Mouse (Mus musculus) olfactory bulb, adult 2 months (tissue): ENCODE measurements around the gene Ube2c. TPM values are rescaled to one million over a fixed set of nuclear protein-coding genes. Genes with fewer than 3 reads are reported as not detected.

ENCODE experiments used
- H3K27ac ChIP-seq: fragments of 200-500 bp; 2 replicates; pipeline ENCODE4 v1.5.1; 2012; ENCODE audit warnings: low read depth, low read length; ENCODE audit not compliant: insufficient read depth
- H3K4me1 ChIP-seq: fragments of 200-500 bp; 2 replicates; pipeline ENCODE4 v1.6.1; 2012; ENCODE audit warnings: low read length; ENCODE audit not compliant: control insufficient read depth, insufficient read depth
- H3K4me3 ChIP-seq: fragments of 200-500 bp; 2 replicates; pipeline ENCODE4 v1.5.1; 2012; ENCODE audit warnings: mild to moderate bottlenecking, low read depth, low read length, moderate library complexity; ENCODE audit not compliant: insufficient read depth
- CTCF ChIP-seq: fragments of 200-500 bp; IDR thresholded peaks from 2 replicates; pipeline ENCODE4 v1.5.1; 2012; ENCODE audit warnings: low read depth, mild to moderate bottlenecking, low read length, moderate library complexity; ENCODE audit not compliant: insufficient read depth
- POLR2A ChIP-seq: fragments of 200-500 bp; IDR thresholded peaks from 2 replicates; pipeline ENCODE4 v1.6.1; 2012; ENCODE audit warnings: mild to moderate bottlenecking, low read depth, low read length, moderate library complexity; ENCODE audit not compliant: insufficient read depth
- WGBS: fragments of 180-500 bp; shearing (Covaris S2); methylation state at CpG from one replicate; pipeline ENCODE4 v1.1.7; 2018; 5-methylcytosine and 5-hydroxymethylcytosine counted together
- polyA plus RNA-seq: library from polyadenylated mRNA; stranded (reverse); fragments of >200 nt; gene quantifications from 2 replicates; pipeline ENCODE4 v1.2.4, GENCODE M21; 2012; ENCODE audit warnings: low replicate concordance; ENCODE audit not compliant: missing spikeins, insufficient read depth, insufficient read length

The Ube2c gene
- polyA plus RNA-seq, 1 experiment: not detected

DNA sequence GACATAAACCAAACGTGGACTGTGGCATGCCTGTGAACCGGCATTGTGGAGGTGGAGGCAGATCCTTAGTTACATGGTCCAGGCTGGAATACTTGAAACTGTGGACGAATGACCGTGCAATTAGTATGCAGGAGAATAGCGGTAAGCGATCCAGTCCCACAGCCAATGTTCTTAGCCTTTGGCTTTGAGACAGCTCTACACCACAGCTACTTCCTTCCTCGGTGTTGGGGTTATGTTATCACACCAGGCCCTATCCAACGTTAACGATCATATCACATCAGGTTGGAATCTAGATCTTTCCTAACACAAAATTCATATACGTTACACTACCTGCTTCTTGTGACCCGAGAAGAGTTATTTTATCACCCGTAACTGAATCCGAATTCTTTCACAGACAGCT is 24.7 kb upstream of the Ube2c start:
- no peak for TF ChIP-seq CTCF
- TF ChIP-seq POLR2A: no peak
- Histone ChIP-seq H3K4me1 (peaks cover 10% of the 10 kb centered on the region), H3K4me3 (no peak overlapping the region), H3K27ac (no peak overlapping the region)
- 60% methylated on average over 13 of the region's 13 CpGs for WGBS

DNA sequence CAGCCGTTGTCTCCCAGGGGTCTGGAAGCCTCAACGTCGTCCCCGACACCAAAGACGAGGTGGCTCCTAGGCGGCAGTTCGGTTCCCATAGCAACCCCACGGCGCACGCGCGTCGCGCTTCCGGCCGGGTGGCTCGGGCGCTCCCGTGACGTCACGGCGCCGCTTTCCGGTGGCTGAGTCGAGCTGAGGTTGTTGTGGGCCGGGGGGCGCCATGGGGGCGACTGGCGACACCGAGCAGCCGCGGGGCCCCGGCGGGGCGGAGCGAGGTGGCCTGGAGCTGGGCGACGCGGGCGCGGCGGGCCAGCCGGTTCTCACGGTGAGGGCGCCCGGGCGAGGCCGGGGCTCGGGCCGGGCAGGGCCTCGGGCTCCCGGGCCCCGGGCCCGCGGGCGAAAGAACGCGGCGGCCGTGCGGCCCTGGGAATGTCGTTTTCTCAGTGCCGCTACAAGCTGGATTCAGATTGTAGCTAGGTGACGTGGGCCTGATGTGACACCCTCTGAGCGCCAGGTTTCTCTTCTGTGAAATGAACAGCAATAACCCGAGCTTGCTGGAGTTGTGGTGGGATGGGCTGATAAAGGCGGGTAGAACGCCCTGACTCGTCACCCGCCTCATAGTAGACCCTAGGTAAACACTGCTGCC is 23.7 kb upstream of the Ube2c start, which contains the start of the genes Wfdc3 and Dnttip1:
Wfdc3 (minus strand) TSS at position 89 of the 637 bp plus-strand sequence.
Dnttip1 (plus strand) TSS at position 141 of the 637 bp plus-strand sequence.
- Histone ChIP-seq H3K4me1 (peaks cover 7% of the 10 kb centered on the region), H3K4me3 (peak within 1 kb of the TSS; percentile 99), H3K27ac (peak within 1 kb of the TSS; percentile 63; the same call in 1 of the 2 replicates)
- TF ChIP-seq CTCF (no peak), POLR2A (peak; percentile 68)
- under 1% methylated on average over 70 of the region's 70 CpGs for WGBS

DNA sequence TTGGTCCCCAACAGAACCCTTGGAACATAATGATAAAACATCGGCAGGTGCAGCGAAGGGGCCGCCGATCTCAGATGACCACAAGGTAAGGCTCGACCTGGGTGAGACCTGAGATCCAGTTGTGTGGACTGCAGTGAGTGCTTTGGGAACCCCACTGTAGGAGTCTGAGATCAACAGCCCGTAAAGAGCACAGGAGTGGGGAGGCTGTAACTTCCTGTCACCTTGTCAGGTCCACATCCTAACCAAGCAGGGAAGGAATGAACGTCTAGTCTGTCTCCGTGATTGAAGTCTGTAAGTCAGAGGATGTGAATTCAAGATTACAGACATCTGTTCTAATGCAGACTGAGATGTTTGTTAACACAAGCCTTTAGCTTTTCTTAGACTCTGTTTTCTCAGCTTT is 23.0 kb upstream of the Ube2c start:
- TF ChIP-seq POLR2A: no peak
- TF ChIP-seq CTCF: no peak
- peaks cover 7% of the 10 kb centered on the region for H3K4me1 ChIP-seq
- H3K4me3 ChIP-seq: peak overlapping the region; percentile 99
- 50% methylated on average over 8 of the region's 8 CpGs for WGBS
- no peak overlapping the region for H3K27ac ChIP-seq

DNA sequence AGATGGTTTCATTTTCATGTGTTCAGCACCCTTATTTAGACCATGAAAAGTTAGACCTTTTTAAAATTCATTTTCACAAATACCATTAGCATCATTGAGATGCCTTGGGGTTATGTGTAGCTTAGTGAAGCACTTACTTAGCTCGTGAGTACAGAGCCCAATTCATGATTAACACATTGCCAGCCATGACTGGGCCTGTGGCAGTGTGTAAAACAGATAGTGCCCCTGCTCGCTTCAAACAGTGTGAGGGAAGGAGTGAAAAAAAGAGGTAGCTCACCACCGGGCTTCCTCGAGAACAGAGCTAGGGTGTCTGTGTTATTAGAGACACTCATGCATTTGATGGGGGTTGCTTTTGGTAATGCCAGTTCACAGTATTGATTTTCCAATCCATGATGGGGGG is 21.5 kb upstream of the Ube2c start:
- TF ChIP-seq CTCF (no peak), POLR2A (no peak)
- Histone ChIP-seq H3K4me3 (no peak overlapping the region), H3K27ac (no peak overlapping the region), H3K4me1 (peaks cover 7% of the 10 kb centered on the region)
- WGBS: 76% methylated on average over 4 of the region's 4 CpGs

DNA sequence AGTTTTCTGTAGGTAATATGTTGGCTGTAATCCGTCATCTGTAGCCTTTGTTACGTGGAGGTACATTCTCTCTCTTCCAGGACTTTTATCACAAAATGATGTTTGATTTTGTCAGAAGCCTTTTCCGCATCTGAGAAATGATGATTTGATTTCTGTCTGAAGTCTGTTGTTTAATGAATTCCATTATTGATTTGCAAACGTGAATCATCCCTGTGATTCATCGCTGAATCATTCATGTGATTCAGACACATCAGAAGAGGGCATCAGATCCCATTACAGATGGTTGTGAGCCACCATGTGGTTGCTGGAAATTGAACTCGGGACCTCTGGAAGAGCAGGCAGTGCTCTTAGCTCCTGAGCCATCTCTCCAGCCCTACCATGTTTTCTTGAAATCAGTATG is 20.7 kb upstream of the Ube2c start:
- Histone ChIP-seq H3K27ac (no peak overlapping the region), H3K4me1 (peaks cover 7% of the 10 kb centered on the region), H3K4me3 (no peak overlapping the region)
- no peak for TF ChIP-seq POLR2A
- TF ChIP-seq CTCF: no peak
- WGBS: 75% methylated on average over 6 of the region's 6 CpGs

DNA sequence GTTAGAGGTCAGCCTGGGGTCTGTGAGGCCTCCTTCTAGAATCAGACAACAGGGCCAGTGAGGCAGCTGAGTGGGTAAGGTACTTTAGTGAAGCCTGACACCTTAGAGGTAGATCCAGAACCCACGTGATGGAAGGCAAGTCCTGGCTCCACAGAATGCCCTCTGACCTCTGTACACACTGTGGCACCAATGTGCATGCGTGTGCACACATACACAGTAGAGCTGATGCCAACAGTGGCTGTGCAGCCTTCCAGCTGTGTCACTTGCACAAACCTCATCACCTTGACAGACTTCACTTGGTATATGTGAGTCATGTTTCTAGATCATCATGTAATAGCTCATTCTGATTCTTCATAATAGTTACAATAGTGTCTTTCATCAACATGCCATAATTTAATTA is 17.2 kb upstream of the Ube2c start:
- WGBS: 92% methylated on average over 2 of the region's 2 CpGs
- no peak overlapping the region for H3K4me3 ChIP-seq
- TF ChIP-seq POLR2A (no peak), CTCF (no peak)
- H3K4me1 ChIP-seq: 0 out of 2 replicates have a peak, but pooled peaks cover 1% of the 10 kb centered on the region
- H3K27ac ChIP-seq: no peak overlapping the region

DNA sequence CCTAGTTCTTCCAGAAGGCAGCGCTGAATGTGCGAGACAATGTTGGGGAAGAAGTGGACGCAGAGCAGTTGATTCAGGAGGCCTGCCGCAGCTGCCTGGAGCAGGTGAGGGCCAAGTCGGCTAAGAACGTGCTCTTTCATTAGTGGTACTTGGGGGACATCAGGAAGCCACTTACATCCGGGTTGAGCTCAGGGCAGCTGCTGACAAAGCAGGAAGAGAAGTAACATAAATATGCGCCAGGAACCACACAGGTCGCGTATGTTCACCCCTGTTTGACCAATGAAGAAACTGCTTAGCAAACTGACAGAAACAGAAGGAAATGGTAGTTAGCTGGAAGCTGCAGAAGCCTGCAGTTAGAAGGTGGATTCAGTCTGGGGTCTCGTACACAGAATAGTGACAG is 15.6 kb upstream of the Ube2c start:
- 90% methylated on average over 11 of the region's 11 CpGs for WGBS

DNA sequence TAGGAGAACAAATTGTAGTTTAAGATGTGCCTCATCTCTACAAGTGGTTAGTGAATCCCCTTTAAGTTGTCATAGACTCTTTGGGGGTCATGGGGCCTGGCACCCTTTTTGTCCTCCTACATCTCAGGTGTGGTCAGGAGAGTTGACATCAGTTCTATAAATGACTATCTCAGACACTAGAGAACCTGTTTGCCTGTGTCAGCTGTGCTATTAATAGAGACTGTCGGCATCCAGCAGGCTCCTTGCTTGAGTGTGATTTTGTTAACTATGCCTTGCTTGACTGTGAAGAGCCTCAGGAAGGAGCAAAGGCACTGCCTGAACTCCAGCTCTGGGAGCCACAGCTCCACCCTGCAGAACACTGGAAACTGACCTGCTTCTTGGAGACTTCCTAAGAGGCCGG is 14.9 kb upstream of the Ube2c start:
- H3K4me3 ChIP-seq: no peak overlapping the region
- WGBS: 73% methylated on average over 2 of the region's 2 CpGs
- no peak overlapping the region for H3K27ac ChIP-seq
- no peaks in the 10 kb centered on the region for H3K4me1 ChIP-seq
- TF ChIP-seq POLR2A: no peak
- TF ChIP-seq CTCF: no peak

More for the DNA sequence above, 15.6 kb upstream of the Ube2c start:
- Histone ChIP-seq H3K4me3 (no peak overlapping the region), H3K4me1 (no peaks in the 10 kb centered on the region), H3K27ac (no peak overlapping the region)
- TF ChIP-seq POLR2A (no peak), CTCF (no peak)

DNA sequence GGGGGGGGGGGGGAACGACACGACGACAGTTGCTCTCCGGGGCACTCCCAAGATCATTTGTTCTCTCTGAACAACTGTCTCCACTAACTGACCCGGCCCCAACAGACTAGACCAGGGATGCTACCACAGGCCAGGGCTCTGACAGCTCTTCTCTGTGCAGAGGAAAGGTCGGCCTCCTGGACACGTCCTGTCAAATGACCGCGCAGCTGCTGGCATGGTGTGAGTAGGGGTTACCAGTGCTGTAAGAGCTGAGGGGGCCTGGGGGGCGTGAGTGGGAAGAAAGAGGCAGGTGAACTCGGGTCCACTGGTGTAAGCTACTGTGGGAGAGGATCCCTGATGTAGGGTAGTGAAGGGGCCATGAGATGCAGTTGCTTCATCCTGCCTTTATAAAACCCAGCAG is 11.9 kb upstream of the Ube2c start:
- WGBS: 94% methylated on average over 11 of the region's 11 CpGs
- Histone ChIP-seq H3K4me3 (no peak overlapping the region), H3K27ac (no peak overlapping the region), H3K4me1 (no peaks in the 10 kb centered on the region)
- no peak for TF ChIP-seq POLR2A
- no peak for TF ChIP-seq CTCF
